Mouse (Mus musculus) hindbrain, embryonic 16.5 days (tissue): Measurements from ENCODE around the gene Gm9573. TPM values are rescaled to one million over a fixed set of nuclear protein-coding genes. Genes with fewer than 3 reads are reported as not detected.
A peak's percentile ranks its signal among the peaks of the same experiment; 100 is the strongest.

Experiments
- ATAC-seq: fragments of 200-750 bp; cut with Nextera tagmentation; 2 replicates; pipeline ENCODE4 v1.8.0; 2017; ENCODE audit warnings: moderate TSS enrichment, moderate library complexity
- H3K27ac ChIP-seq: fragments of 300-500 bp; sonication (generic); 2 replicates; pipeline ENCODE4 v1.5.1; 2014; ENCODE audit warnings: low read depth, mild to moderate bottlenecking, control low read depth, low read length, moderate library complexity
- H3K27me3 ChIP-seq: fragments of 300-500 bp; sonication (generic); replicated peaks from 2 replicates; pipeline ENCODE4 v1.6.1; 2014; ENCODE audit warnings: low read length; ENCODE audit not compliant: control insufficient read depth, insufficient read depth
- H3K36me3 ChIP-seq: fragments of 300-500 bp; sonication (generic); 2 replicates; pipeline ENCODE4 v1.6.1; 2014; ENCODE audit warnings: mild to moderate bottlenecking, low read length, moderate library complexity, mixed read lengths; ENCODE audit not compliant: control insufficient read depth, insufficient read depth
- H3K4me1 ChIP-seq: fragments of 300-500 bp; sonication (generic); 2 replicates; pipeline ENCODE4 v1.6.1; 2014; ENCODE audit warnings: low read depth, low read length; ENCODE audit not compliant: control insufficient read depth, insufficient read depth
- H3K4me2 ChIP-seq: fragments of 300-500 bp; sonication (generic); 2 replicates; pipeline ENCODE4 v1.6.1; 2014; ENCODE audit warnings: mild to moderate bottlenecking, low read length, control low read depth, moderate library complexity
- H3K4me3 ChIP-seq: fragments of 300-500 bp; sonication (generic); 2 replicates; pipeline ENCODE4 v1.5.1; 2014; ENCODE audit warnings: mild to moderate bottlenecking, low read length, control low read depth, moderate library complexity
- H3K9ac ChIP-seq: fragments of 300-500 bp; sonication (generic); 2 replicates; pipeline ENCODE4 v1.6.1; 2014; ENCODE audit warnings: low read depth, mild to moderate bottlenecking, control low read depth, low read length, moderate library complexity
- H3K9me3 ChIP-seq: fragments of 300-500 bp; sonication (generic); 2 replicates; pipeline ENCODE4 v1.6.1; 2014; ENCODE audit warnings: mild to moderate bottlenecking, low read length, moderate library complexity; ENCODE audit not compliant: control insufficient read depth
- WGBS: fragments of 180-500 bp; shearing (Covaris S2); extraction: QIAGEN DNeasy Blood & Tissue Kit; methylation state at CpG from one replicate; pipeline ENCODE4 v1.1.7; 2014; 5-methylcytosine and 5-hydroxymethylcytosine counted together
- polyA plus RNA-seq: library from polyadenylated mRNA; unstranded; fragments of >200 nt; fragmentation: Nextera tagmentation; extraction: Ambion mirVana; gene quantifications from 2 replicates; pipeline ENCODE4 v1.2.1, GENCODE M21; 2015

Gm9573 gene
- polyA plus RNA-seq, 1 experiment from 2014 or later = not detected

- 71% methylated on average over 2 of the region's 2 CpGs for WGBS
- Histone ChIP-seq H3K27ac (no peak overlapping the region), H3K36me3 (no peaks in the 10 kb centered on the region), H3K4me3 (no peak overlapping the region), H3K4me2 (no peak overlapping the region), H3K27me3 (no peaks in the 10 kb centered on the region), H3K9me3 (no peaks in the 10 kb centered on the region), H3K9ac (no peak overlapping the region), H3K4me1 (no peaks in the 10 kb centered on the region)
- no peak for ATAC-seq
Measured at GRCm38 (mm10) chr17:35649429-35649828, 23.0 kb upstream of the Gm9573 start.

GRCm38 (mm10) chr17:35643609-35644236, 17.3 kb upstream of the Gm9573 start, which contains the start of gene Mucl3:
Mucl3 (minus strand) TSS chr17:35643695.
- no peak for ATAC-seq
- 76% methylated on average over 13 of the region's 13 CpGs for WGBS
- Histone ChIP-seq H3K9ac (no peak within 1 kb of the TSS), H3K4me3 (no peak within 1 kb of the TSS), H3K27ac (no peak within 1 kb of the TSS), H3K27me3 (no peaks in the 10 kb centered on the region), H3K4me2 (no peak within 1 kb of the TSS), H3K36me3 (no peaks in the 10 kb centered on the region), H3K4me1 (no peaks in the 10 kb centered on the region), H3K9me3 (no peaks in the 10 kb centered on the region)

- H3K36me3 ChIP-seq = no peaks in the 10 kb centered on the region
Measured at GRCm38 (mm10) chr17:35639352-35639751, 12.9 kb upstream of the Gm9573 start.

GRCm38 (mm10) chr17:35638475-35639190, 12.2 kb upstream of the Gm9573 start:
- Histone ChIP-seq H3K27ac (no peak overlapping the region), H3K9ac (no peak overlapping the region), H3K4me2 (peak overlapping the region; percentile 45), H3K4me1 (no peaks in the 10 kb centered on the region), H3K9me3 (no peaks in the 10 kb centered on the region), H3K27me3 (no peaks in the 10 kb centered on the region), H3K4me3 (no peak overlapping the region), H3K36me3 (no peaks in the 10 kb centered on the region)
- WGBS = 24% methylated on average over 14 of the region's 14 CpGs
- ATAC-seq = peak; percentile 82

More at GRCm38 (mm10) chr17:35639352-35639751, 12.9 kb upstream of the Gm9573 start:
- no peaks in the 10 kb centered on the region for H3K4me1 ChIP-seq
- H3K9ac ChIP-seq = no peak overlapping the region
- H3K27ac ChIP-seq = no peak overlapping the region
- WGBS = 80% methylated on average over 6 of the region's 6 CpGs
- H3K4me3 ChIP-seq = no peak overlapping the region
- no peak for ATAC-seq
- H3K4me2 ChIP-seq = peak overlapping the region; percentile 45
- no peaks in the 10 kb centered on the region for H3K9me3 ChIP-seq
- no peaks in the 10 kb centered on the region for H3K27me3 ChIP-seq

- Histone ChIP-seq H3K9ac (no peak overlapping the region), H3K4me3 (no peak overlapping the region), H3K27ac (no peak overlapping the region), H3K4me2 (peak overlapping the region; percentile 72; the same call in 1 of the 2 replicates), H3K4me1 (no peaks in the 10 kb centered on the region), H3K36me3 (no peaks in the 10 kb centered on the region), H3K27me3 (no peaks in the 10 kb centered on the region), H3K9me3 (no peaks in the 10 kb centered on the region)
- 35% methylated on average over 5 of the region's 5 CpGs for WGBS
- ATAC-seq = no peak
Measured at GRCm38 (mm10) chr17:35636363-35636762, 9.9 kb upstream of the Gm9573 start.

GRCm38 (mm10) chr17:35635699-35636111, 9.3 kb upstream of the Gm9573 start:
- Histone ChIP-seq H3K36me3 (no peaks in the 10 kb centered on the region), H3K9me3 (no peaks in the 10 kb centered on the region), H3K27me3 (no peaks in the 10 kb centered on the region), H3K4me2 (peak overlapping the region; percentile 72), H3K27ac (no peak overlapping the region), H3K4me1 (no peaks in the 10 kb centered on the region), H3K9ac (peak overlapping the region; percentile 55), H3K4me3 (peak overlapping the region; percentile 44)
- peak; percentile 82 for ATAC-seq
- WGBS = 2% methylated on average over 15 of the region's 15 CpGs

GRCm38 (mm10) chr17:35635202-35635601, 8.8 kb upstream of the Gm9573 start:
- H3K9ac ChIP-seq = no peak overlapping the region
- no peaks in the 10 kb centered on the region for H3K27me3 ChIP-seq
- 86% methylated on average over 3 of the region's 3 CpGs for WGBS
- no peak overlapping the region for H3K4me3 ChIP-seq
- ATAC-seq = no peak
- no peak overlapping the region for H3K4me2 ChIP-seq
- no peak overlapping the region for H3K27ac ChIP-seq
- H3K4me1 ChIP-seq = no peaks in the 10 kb centered on the region
- H3K36me3 ChIP-seq = no peaks in the 10 kb centered on the region
- no peaks in the 10 kb centered on the region for H3K9me3 ChIP-seq

GRCm38 (mm10) chr17:35633992-35634391, 7.6 kb upstream of the Gm9573 start:
- Histone ChIP-seq H3K4me3 (no peak overlapping the region), H3K27me3 (no peaks in the 10 kb centered on the region), H3K36me3 (no peaks in the 10 kb centered on the region), H3K27ac (no peak overlapping the region), H3K9ac (no peak overlapping the region), H3K4me1 (no peaks in the 10 kb centered on the region), H3K4me2 (no peak overlapping the region), H3K9me3 (no peaks in the 10 kb centered on the region)
- peak; percentile 65; the same call in 1 of the 2 replicates for ATAC-seq
- 6% methylated on average over 1 of the region's 1 CpGs for WGBS

- no peaks in the 10 kb centered on the region for H3K4me1 ChIP-seq
- no peak overlapping the region for H3K9ac ChIP-seq
- no peak overlapping the region for H3K4me3 ChIP-seq
- no peaks in the 10 kb centered on the region for H3K27me3 ChIP-seq
- no peak overlapping the region for H3K27ac ChIP-seq
- no peak overlapping the region for H3K4me2 ChIP-seq
- no peak for ATAC-seq
- H3K36me3 ChIP-seq = no peaks in the 10 kb centered on the region
- whole genome bisulfite sequencing = 81% methylated on average over 4 of the region's 4 CpGs
- H3K9me3 ChIP-seq = no peaks in the 10 kb centered on the region
Measured at GRCm38 (mm10) chr17:35617127-35617526, 9.3 kb downstream of the Gm9573 start.
